ENCODE assay signal across 7 mouse cellular contexts in genomic region chr9:108587571-108588180, GRCm38 (mm10). TPM values are rescaled to one million over a fixed set of nuclear protein-coding genes. Genes with fewer than 3 reads are reported as not detected.
DNase-seq lines count a peak whose midpoint lies in the region; ATAC-seq and TF ChIP-seq lines count a peak whose summit lies in the region.

No protein-coding gene starts in this region.

- 14% methylated on average over 14 of the region's 14 CpGs for WGBS in intestine, postnatal 0 days
- 0% methylated on average over 14 of the region's 14 CpGs for WGBS in neural tube, embryonic 11.5 days

- intact Hi-C loops in left cerebral cortex, postnatal 4 days (cut with DNase I), result no loop called here

- no peaks in the 10 kb centered on the region for H3K27me3 ChIP-seq in intestine, postnatal 0 days (replicated peaks; ENCODE audit: control insufficient read depth, insufficient read depth, low read length)
- H3K27me3 ChIP-seq in neural tube, embryonic 11.5 days (ENCODE audit: control insufficient read depth, insufficient read depth, low read length), result no peaks in the 10 kb centered on the region

- TF ChIP-seq CTCF in intestine, postnatal 0 days (IDR thresholded peaks at IDR 0.05; ENCODE audit: low read depth), result no peak

- no peaks in the 10 kb centered on the region for H3K9me3 ChIP-seq in intestine, postnatal 0 days (ENCODE audit: control insufficient read depth)
- no peaks in the 10 kb centered on the region for H3K9me3 ChIP-seq in neural tube, embryonic 11.5 days (ENCODE audit: control insufficient read depth, low read length)

- H3K4me1 ChIP-seq in intestine, postnatal 0 days (replicated peaks; ENCODE audit: control insufficient read depth, insufficient read depth, low read length), result no peaks in the 10 kb centered on the region
- peaks cover 24% of the 10 kb centered on the region for H3K4me1 ChIP-seq in neural tube, embryonic 11.5 days (ENCODE audit: control insufficient read depth, insufficient read depth, low read length)

- H3K4me2 ChIP-seq in intestine, postnatal 0 days (replicated peaks; ENCODE audit: low read depth), result no peak overlapping the region; the same call in 1 of the 2 replicates
- H3K4me2 ChIP-seq in neural tube, embryonic 11.5 days (ENCODE audit: low read depth), result peak overlapping the region; percentile 51

- no peak overlapping the region for H3K27ac ChIP-seq in intestine, postnatal 0 days (ENCODE audit: low read depth, low read length)
- peak overlapping the region; percentile 95 for H3K27ac ChIP-seq in neural tube, embryonic 11.5 days (ENCODE audit: low read depth, low read length)

- no peaks in the 10 kb centered on the region for H3K36me3 ChIP-seq in intestine, postnatal 0 days (ENCODE audit: control insufficient read depth, insufficient read depth)
- H3K36me3 ChIP-seq in neural tube, embryonic 11.5 days (ENCODE audit: control insufficient read depth, insufficient read depth, low read length), result no peaks in the 10 kb centered on the region

- DNase-seq in adrenal gland, postnatal 14 days, result peak; percentile 84
- peak; percentile 95 for DNase-seq in embryo, embryonic 11 days
- DNase-seq in heart, adult 18-20 months, result peak; percentile 79 to 87
- peak; percentile 86 for DNase-seq in left cerebral cortex, postnatal 4 days
- peak; percentile 91 for DNase-seq in neural tube, embryonic 11.5 days (ENCODE audit: low spot score)
- DNase-seq in thymus, postnatal 36 days, result no peak

- peak; percentile 50 for ATAC-seq in intestine, postnatal 0 days
- ATAC-seq in neural tube, embryonic 11.5 days (ENCODE audit: insufficient read depth, low FRiP score, low TSS enrichment), result peak; percentile 98

- no peak overlapping the region for H3K4me3 ChIP-seq in intestine, postnatal 0 days (ENCODE audit: low read depth, low read length)
- H3K4me3 ChIP-seq in neural tube, embryonic 11.5 days (ENCODE audit: low read depth, low read length), result peak overlapping the region; percentile 7; the same call in 1 of the 2 replicates

- no peak overlapping the region for H3K9ac ChIP-seq in intestine, postnatal 0 days (ENCODE audit: low read depth, low read length)
- H3K9ac ChIP-seq in neural tube, embryonic 11.5 days (ENCODE audit: low read length), result peak overlapping the region; percentile 53

RNA-seq across cellular contexts. Expression of gene Wdr6, which starts 9.1 kb away (rescaled TPM):
- 91.0 and 102 TPM in 2 replicates for total RNA-seq in adrenal gland, postnatal 14 days (2021)
- 10 to 100 TPM; 10.9 to 12.6 TPM for total RNA-seq in heart, adult 18-20 months (2021)
- polyA plus RNA-seq in intestine, postnatal 0 days (2015; fragmentation: Nextera tagmentation; extraction: Ambion mirVana), result 16.7 and 16.8 TPM in 2 replicates
- 100 to 1,000 TPM; 233 to 289 TPM for total RNA-seq in left cerebral cortex, postnatal 4 days (2021)
- 166 and 179 TPM in 2 replicates for polyA plus RNA-seq in neural tube, embryonic 11.5 days (2014; fragmentation: Nextera tagmentation; extraction: Ambion mirVana)

RNA-seq across cellular contexts. Expression of gene P4htm, which starts 9.8 kb away (rescaled TPM):
- 4.7 and 7.7 TPM in 2 replicates for total RNA-seq in adrenal gland, postnatal 14 days (2021)
- 10 to 100 TPM; 12.6 to 14.0 TPM for total RNA-seq in heart, adult 18-20 months (2021)
- 2.8 and 2.9 TPM in 2 replicates for polyA plus RNA-seq in intestine, postnatal 0 days (2015; fragmentation: Nextera tagmentation; extraction: Ambion mirVana)
- total RNA-seq in left cerebral cortex, postnatal 4 days (2021), result 10 to 100 TPM; 26.2 to 34.5 TPM
- polyA plus RNA-seq in neural tube, embryonic 11.5 days (2014; fragmentation: Nextera tagmentation; extraction: Ambion mirVana), result 10.5 and 11.7 TPM in 2 replicates

RNA-seq across cellular contexts. Expression of gene Dalrd3, which starts 18.0 kb away (rescaled TPM):
- 48.8 and 51.5 TPM in 2 replicates for total RNA-seq in adrenal gland, postnatal 14 days (2021)
- total RNA-seq in heart, adult 18-20 months (2021), result 10 to 100 TPM; 21.3 to 21.9 TPM
- polyA plus RNA-seq in intestine, postnatal 0 days (2015; fragmentation: Nextera tagmentation; extraction: Ambion mirVana), result 36.7 and 38.3 TPM in 2 replicates
- total RNA-seq in left cerebral cortex, postnatal 4 days (2021), result 10 to 100 TPM; 78.2 to 86.6 TPM
- polyA plus RNA-seq in neural tube, embryonic 11.5 days (2014; fragmentation: Nextera tagmentation; extraction: Ambion mirVana), result 173 and 190 TPM in 2 replicates

RNA-seq across cellular contexts. Expression of gene Ndufaf3, which starts 20.4 kb away (rescaled TPM):
- 55.5 and 67.2 TPM in 2 replicates for total RNA-seq in adrenal gland, postnatal 14 days (2021)
- total RNA-seq in heart, adult 18-20 months (2021), result 10 to 100 TPM; 67.0 to 72.6 TPM
- 47.9 and 53.4 TPM in 2 replicates for polyA plus RNA-seq in intestine, postnatal 0 days (2015; fragmentation: Nextera tagmentation; extraction: Ambion mirVana)
- 10 to 100 TPM; 43.0 to 54.5 TPM for total RNA-seq in left cerebral cortex, postnatal 4 days (2021)
- polyA plus RNA-seq in neural tube, embryonic 11.5 days (2014; fragmentation: Nextera tagmentation; extraction: Ambion mirVana), result 52.1 and 58.2 TPM in 2 replicates

RNA-seq across cellular contexts. Expression of gene Impdh2, which starts 27.6 kb away (rescaled TPM):
- total RNA-seq in adrenal gland, postnatal 14 days (2021), result 99.2 and 110 TPM in 2 replicates
- 10 to 100 TPM; 48.3 to 49.7 TPM for total RNA-seq in heart, adult 18-20 months (2021)
- 50.6 and 50.7 TPM in 2 replicates for polyA plus RNA-seq in intestine, postnatal 0 days (2015; fragmentation: Nextera tagmentation; extraction: Ambion mirVana)
- 10 to 100 TPM; 85.7 to 86.1 TPM for total RNA-seq in left cerebral cortex, postnatal 4 days (2021)
- polyA plus RNA-seq in neural tube, embryonic 11.5 days (2014; fragmentation: Nextera tagmentation; extraction: Ambion mirVana), result 179 and 189 TPM in 2 replicates

Comparison
In these comparisons a context has a peak if more than half of its experiments do, and no peak if none do; other contexts are left out.
1. DNase-seq: peak in adrenal gland, postnatal 14 days (single experiment), embryo, embryonic 11 days (single experiment), heart, adult 18-20 months (2 of 2), left cerebral cortex, postnatal 4 days (single experiment) and neural tube, embryonic 11.5 days (single experiment); none in thymus, postnatal 36 days (0 of 2).